Mouse (Mus musculus): ENCODE measurements around the gene Gmfg. TPM values are rescaled to one million over a fixed set of nuclear protein-coding genes. Genes with fewer than 3 reads are reported as not detected.

Gmfg gene
- total RNA-seq, 2 experiments from 2014 or later, result 1.6 to 4.2 TPM

- DNase-seq, result no peak
Observed at GRCm38 (mm10) chr7:28437964-28438363, 717 bp downstream of the Gmfg start.

GRCm38 (mm10) chr7:28438771-28439170, 1.5 kb downstream of the Gmfg start:
- no peak for DNase-seq

GRCm38 (mm10) chr7:28440739-28441138, 3.5 kb downstream of the Gmfg start:
- peak; percentile 41 for DNase-seq

GRCm38 (mm10) chr7:28441776-28442485, 4.7 kb downstream of the Gmfg start:
- DNase-seq, result no peak

- no peak for DNase-seq
Observed at GRCm38 (mm10) chr7:28442688-28443087, 5.4 kb downstream of the Gmfg start.

GRCm38 (mm10) chr7:28444344-28444974, 7.2 kb downstream of the Gmfg start:
- DNase-seq, result no peak

- peak; percentile 55 for DNase-seq
Observed at GRCm38 (mm10) chr7:28446446-28446845, 9.2 kb downstream of the Gmfg start.

- DNase-seq, result no peak
Observed at GRCm38 (mm10) chr7:28447101-28447830, 10.0 kb downstream of the Gmfg start.

- no peak for DNase-seq
Observed at GRCm38 (mm10) chr7:28447865-28448820, 10.9 kb downstream of the Gmfg start.

GRCm38 (mm10) chr7:28451531-28452360, 14.5 kb downstream of the Gmfg start, which contains the start of gene Lrfn1:
Gene Lrfn1 (plus strand): TSS chr7:28451980.
- DNase-seq, result no peak

- no peak for DNase-seq
Observed at GRCm38 (mm10) chr7:28452361-28453005, 15.2 kb downstream of the Gmfg start.

GRCm38 (mm10) chr7:28460361-28460760, 23.1 kb downstream of the Gmfg start:
- no peak for DNase-seq

GRCm38 (mm10) chr7:28462769-28463168, 25.5 kb downstream of the Gmfg start:
- no peak for DNase-seq

GRCm38 (mm10) chr7:28464416-28465212, 27.4 kb downstream of the Gmfg start:
- DNase-seq, result no peak

GRCm38 (mm10) chr7:28466721-28467212, 29.5 kb downstream of the Gmfg start:
- DNase-seq, result no peak

- peak; percentile 19 for DNase-seq
Observed at GRCm38 (mm10) chr7:28467213-28467751, 30.0 kb downstream of the Gmfg start.

- no peak for DNase-seq
Observed at GRCm38 (mm10) chr7:28476191-28476590, 38.9 kb downstream of the Gmfg start.

- no peak for DNase-seq
Observed at GRCm38 (mm10) chr7:28477363-28477762, 40.1 kb downstream of the Gmfg start.

GRCm38 (mm10) chr7:28478854-28479253, 41.6 kb downstream of the Gmfg start:
- no peak for DNase-seq

Data from gastrocnemius, postnatal 25 days (tissue).